Mouse (Mus musculus): ENCODE measurements around the gene Kazald1. TPM values are rescaled to one million over a fixed set of nuclear protein-coding genes. Genes with fewer than 3 reads are reported as not detected.

The Kazald1 gene
- polyA plus RNA-seq, 2 experiments from 2014 or later: 0.76 to 1.2 TPM

DNA sequence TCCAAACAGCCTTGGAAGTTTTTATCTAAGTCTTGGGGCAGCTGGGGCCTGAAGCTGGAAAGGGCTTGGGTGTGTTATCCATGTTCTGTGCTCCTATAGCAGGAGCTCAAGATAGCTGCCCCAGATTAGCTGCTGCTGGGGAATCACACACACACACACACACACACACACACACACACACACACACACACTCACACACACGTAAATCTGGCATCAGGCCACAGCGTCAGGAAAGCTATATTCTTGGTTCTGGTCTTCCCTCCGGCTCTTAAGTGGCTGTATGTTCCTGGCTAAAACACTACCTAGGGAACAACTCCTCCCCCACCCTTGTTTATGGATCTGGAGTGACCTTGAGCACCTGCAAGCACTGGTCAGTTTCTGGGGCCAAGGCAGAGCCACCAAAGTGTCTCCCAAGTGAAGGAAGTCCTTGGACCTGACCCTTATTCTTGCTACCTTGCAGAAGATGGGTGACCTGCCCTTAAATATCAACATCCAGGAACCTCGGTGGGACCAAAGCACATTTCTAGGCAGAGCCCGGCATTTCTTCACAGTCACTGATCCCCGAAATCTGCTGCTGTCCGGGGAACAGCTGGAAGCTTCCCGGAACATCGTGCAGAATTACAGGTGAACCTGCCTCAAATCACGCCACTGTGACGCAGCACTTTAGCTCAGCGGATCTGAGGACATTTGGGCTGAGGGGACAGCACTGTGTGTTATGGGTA is 26.2 kb upstream of the Kazald1 start:
- ATAC-seq: no peak

DNA sequence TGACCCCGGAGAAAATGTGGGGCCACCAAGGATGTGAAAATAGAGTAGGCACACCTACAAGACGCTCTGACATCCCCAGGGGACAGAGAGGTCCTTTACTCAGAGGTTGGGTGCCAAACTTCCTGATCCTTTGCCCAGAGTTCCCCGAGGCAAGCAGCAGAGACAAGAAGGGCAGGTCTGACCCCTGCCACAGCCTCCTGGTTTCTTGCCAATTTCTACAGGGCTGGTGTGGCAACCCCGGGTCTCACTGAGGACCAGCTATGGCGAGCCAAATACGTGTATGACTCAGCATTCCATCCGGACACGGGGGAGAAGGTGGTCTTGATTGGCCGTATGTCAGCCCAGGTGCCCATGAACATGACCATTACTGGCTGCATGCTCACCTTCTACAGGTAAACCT is 25.5 kb upstream of the Kazald1 start:
- no peak for ATAC-seq

DNA sequence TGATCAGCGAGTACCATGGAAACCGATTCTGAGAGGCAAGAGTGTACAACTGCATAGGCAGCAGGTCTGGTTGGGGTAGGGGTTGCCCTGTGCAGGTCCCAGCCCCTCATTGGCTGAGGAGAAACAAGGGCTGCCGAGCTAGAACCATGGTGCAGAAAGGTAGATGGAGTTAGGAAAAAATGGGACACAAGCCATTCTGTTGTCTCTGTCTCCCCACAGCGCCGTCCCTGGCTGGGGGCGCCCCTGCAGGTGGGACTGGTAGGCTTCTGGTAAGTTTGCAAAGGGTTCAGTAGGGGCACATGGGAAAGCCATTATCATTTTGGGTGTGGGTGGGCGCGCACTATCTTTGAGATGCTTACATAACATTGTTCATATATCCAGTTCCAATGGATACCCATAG is 21.6 kb upstream of the Kazald1 start:
- ATAC-seq: no peak

DNA sequence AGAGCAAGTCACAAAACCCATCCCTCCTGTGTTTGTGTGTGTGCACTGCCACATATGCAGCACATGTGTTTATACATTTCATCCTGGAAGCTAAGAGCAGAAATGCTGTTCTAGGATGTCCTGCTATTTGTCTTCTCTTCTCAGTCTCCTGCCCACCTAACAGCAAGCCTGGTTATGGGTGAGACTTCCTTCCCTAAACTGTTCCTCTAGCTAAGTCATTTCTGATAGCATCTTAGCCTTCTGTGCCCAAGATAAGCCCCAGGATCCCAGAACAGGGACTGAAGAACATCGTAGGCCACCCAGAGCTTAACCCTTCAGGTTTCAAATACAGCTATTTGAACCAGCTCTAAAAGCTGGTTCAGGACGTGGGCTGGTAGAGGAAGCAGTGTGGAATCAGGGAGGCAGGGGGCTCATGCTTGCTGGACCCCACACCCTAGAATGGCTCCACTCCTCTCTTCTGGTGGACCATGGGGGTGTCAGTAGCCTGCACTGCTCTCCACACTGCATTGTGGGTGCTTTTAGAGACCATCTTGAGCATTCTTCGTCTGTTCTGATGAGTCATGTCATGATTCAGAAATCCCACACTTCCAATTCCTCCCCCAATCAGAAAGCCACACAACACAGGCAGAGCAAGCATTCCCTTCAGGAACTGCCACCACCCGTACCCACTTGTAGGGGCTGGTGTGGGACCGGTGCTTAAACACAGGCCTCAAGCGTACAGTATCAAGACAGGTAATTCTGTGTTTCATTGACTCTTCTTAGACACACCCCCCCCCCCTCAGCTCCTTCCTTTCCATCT is 19.9 kb upstream of the Kazald1 start:
- no peak for ATAC-seq

DNA sequence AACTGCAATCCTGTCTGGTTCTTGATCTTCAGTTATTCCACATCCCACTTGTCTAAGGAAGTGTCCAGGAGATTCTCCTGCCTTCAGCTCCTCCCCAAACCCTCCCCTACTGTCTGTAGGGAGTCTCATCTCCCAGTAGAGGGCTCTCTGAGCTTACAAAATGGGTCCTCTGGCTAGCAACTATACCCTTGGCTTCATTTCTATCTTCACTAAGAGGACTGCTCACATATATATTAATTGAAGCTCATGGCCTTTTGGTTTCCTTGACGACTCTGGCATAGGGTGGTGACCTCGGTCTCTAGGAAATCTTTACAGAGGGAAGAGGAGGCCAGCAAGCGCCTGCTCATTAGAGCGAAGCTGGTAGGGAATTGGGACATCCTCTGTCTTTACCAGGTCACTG is 18.7 kb upstream of the Kazald1 start:
- peak; percentile 27 for ATAC-seq

DNA sequence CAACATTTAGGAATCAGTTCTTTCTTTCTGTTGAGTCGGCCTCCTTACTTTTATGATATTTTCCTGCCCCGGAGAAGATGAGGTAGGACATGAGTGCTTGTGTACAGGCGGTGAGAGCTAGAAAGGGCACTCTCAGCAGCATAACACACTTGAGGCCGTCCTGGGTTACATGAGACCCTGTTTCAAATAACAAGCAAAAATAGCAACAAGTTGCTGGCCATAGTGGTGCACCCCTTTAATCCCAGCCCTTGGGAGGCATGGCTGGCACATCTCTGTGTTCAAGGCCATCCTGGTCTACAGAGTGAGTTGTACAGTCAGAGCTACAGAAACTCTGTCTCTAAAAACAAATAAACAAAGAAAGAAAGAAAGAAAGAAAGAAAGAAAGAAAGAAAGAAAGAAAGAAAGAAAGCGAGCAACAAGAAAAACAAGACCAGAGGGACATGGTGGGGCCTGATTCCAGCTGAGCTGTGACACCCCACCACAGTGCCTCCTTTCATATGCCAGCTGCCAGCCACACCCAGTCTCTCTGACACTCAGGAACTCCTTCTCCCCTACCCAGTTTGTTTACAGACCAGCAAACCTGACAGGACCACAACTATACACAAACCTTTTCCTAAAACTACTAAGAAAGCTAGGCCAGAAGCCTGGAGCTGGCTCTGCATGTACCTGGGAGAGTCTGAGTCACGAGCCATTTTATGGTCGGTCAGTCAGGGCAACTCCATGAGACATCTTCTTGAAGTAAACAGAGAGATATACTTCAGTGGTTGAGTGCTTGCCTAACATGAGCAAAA is 17.9 kb upstream of the Kazald1 start:
- no peak for ATAC-seq

DNA sequence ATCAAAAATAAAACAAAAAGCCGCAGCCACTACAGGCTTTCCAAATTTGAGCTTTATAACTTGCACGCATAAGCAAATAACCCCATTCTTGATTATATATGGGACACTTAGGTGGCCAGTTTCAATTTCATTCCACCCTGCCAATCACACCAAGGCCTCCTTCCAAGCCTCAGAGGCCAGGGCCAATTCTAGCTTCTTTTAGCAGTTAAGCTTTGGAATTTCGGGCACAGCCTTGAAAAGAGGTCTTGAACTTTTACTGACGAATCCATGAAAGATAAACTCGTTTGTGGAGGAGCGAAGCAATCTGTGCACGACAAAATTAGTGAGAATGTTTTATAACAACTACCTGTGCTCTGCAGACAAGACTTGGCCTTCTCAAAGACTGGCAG is 17.3 kb upstream of the Kazald1 start:
- ATAC-seq: no peak

DNA sequence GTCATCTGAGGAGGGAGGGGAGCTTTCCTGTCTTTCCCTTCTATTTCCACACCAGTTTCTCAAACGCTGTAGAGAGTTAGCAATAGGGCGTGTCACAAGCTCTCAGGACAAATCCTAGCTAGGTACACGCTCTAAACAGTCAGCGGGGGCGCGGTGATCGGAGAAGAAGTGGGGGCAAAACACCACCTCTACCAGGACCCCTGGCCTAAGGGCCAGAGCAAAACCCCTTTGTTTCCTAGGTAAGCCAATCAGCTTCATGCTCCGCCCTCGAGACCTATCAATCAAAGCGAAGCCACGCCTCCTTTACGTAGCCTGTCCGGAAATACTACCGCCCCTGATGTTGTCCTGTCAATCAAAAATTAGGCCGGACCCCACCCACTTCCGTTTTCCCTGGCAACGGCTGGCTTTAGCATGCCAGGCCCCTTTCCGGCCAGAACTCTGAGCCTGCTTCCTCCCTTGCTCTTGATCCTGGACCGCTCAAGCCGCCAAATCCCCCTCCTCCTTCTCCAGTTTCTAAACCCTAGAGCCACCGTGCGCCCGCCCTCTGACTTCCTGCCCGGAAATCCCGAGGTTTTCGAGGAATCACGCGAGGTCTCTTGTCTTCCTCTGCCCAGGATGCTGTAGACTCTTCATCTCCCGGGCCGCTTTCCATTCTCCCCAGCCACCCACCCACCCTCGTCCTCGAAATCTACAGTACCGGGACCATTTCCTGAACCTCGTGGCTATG is 16.8 kb upstream of the Kazald1 start:
- peak; percentile 94 for ATAC-seq

DNA sequence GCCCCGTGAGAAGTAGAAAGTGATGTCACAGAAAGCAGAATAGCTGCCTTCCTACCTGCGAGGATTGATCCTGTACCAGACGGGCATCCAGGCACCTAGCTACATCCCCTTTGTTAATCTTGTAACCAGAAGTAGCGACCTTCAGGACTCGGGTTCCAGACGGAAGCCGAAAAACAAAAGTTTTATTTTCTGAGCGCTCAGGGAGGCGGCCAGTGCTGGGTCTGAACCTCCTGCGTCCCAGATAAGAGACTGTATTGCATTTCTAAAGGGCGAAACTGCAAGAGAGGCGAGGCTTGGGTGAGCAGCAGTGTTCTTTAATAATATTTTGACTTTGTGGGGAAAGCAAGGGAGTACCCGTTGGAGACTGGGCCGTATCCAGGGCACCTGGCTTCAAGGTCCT is 16.2 kb upstream of the Kazald1 start:
- no peak for ATAC-seq

DNA sequence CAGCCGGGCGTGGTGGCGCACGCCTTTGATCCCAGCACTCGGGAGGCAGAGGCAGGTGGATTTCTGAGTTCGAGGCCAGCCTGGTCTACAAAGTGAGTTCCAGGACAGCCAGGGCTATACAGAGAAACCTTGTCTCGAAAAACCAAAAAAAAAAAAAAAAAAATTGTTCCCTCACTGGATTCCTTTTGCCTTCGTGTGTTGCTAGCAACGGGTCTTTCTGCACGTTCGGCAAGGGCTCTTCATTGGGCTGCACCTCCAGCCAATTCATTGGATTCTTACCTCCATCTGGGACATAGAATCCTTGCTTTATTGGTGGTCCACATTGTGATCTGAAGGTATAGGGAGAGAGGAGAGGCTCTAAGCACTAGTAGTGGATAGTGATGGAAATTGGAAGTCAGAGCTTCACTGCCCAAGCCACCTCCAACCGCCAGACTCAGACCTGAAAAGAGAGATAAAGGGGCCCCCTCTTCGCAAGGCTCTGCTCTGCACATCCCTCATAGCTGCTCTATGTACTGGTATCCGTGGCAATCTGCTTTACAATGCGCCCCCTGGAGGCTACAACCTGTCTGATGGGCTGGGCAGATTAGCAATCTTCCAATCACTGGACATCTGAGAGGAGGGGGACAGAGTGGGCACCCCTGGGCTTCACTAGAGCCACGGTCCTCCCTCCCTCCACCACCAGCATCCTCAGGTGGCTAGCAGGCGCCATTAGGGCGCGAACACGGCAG is 11.3 kb upstream of the Kazald1 start:
- ATAC-seq: peak; percentile 75

DNA sequence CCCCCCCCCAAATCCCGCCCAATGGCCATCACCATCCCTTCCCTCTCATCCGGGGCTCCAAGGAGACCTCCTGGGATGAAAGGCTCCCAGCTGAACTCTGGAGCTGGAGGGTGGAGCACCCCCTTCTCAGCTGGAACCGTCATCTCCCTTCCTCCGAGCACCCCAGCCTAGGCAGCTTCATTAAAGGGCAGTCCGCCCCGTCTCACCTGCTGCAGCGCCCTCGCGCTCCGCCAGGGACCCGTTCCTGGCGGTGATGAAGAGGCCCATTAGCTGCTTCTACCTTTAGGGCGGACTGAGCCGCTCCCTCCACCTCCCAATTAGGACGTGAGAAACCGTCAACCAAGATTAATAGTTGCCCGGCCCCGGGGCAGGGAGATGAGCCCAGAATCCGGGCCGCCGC is 9.8 kb upstream of the Kazald1 start:
- ATAC-seq: no peak

DNA sequence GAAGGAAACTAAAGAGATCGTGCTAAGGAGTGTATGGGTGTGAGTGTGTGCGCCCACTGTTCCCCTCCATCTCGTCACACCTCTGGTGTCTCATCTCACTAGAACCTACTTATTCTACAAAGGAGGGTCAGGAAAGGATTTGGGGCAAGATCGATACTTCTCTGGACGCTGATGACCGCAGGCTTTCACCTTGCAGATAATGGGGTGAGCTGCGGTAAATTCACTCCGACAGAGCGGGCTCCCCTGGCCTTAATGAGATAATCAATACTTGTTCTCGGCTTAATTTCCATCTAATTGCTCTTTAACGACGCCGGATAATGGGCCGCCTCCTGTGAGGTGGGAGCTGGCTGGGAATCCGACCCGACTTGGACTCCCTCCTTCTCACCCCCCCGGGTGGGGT is 7.9 kb upstream of the Kazald1 start:
- no peak for ATAC-seq

DNA sequence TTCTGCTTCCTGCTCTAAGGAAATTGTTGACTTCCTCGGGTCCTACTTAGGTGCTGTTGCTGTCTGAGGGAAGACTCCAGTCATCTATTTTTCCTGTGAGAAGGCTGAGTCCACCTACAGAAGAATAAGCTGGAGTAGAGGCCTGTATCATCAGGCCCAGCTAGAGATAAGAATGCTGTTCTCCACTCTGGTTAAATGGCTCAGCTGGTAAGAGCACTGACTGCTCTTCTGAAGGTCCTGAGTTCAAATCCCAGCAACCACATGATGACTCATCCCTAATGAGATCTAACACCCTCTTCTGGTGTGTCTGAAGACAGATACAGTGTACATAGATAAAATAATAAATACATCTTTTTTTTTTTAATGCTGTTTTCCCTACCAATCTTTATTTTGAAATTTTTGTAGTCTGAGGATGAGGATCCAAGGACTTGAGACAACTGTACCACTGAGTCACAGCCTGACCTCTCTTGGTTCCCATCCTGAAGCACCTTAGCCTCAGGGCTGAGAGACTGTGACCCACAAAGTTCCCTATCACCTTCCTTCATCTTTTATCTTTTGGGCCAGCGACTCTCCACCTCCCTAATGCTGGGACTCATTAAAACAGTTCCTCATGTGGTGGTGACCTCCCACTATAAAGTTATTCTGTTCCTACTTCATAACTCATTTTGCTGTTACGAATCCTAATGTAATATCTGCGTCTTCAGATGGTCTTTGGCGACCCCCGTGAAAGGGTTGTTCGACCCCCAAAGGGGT is 7.1 kb upstream of the Kazald1 start:
- ATAC-seq: no peak

DNA sequence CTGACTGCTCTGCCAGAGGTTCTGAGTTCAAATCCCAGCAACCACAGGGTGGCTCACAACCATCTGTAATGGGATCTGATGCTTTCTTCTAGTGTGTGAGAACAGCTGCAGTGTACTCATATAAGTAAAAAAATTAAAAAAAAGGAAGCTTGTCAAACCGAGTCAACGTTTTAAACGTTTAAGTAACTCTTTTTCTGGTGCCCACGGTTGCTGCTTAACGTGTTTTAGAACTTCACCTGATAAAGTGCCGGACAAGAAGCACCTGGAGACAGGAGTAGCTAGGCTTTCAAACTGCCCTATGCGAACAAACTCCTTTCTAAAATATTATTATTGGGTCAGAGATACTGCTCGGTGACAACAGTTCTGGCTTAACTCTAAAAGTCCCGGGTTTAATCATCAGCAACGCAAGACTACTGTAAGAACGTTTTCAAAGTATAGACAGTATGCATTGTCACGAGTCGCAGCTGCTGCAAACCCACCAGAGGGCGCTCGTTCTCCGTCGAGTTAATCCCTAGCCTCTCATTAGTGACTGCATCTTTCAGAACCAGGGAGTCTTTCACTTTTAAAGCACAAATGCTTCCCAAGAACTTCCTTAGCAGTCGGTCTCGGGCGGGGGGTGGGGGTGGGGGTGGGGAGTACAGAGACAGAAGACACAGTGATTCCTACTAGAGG is 1.0 kb upstream of the Kazald1 start:
- ATAC-seq: peak; percentile 58

DNA sequence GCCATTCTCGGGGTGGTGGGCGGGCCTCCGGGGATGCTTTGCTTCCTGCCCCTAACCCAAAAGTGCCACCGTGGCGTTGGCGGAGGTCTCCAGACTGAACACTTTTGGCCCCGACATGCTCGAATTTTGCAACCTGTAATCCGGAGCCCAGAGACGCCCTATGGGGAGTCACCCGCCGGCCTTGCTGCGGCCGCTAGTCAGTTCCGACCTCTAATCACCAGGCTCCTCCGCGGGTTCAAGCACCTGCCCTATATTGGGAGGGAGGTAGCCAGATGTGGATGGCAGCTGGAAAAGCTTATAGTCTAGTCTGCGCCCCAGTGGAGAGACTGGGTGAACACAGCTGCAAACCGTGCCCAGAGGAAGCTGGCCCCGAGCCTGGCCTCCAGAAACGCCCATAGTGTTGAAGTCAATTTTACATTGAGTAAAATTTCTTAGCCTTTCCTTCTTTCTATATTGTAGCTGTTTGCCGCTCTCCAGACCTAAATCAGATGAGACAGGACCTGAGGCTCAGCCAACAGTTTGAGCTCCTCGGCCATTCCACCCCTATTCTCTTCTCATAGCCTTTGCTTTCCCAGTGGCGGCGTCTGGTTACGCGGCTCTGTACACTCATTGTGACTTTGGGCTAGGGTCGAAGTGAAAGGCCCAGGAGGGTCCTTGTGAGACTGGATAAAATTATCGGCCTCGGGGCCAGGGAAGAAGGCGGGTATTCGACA is 438 bp downstream of the Kazald1 start:
- ATAC-seq: peak; percentile 30

DNA sequence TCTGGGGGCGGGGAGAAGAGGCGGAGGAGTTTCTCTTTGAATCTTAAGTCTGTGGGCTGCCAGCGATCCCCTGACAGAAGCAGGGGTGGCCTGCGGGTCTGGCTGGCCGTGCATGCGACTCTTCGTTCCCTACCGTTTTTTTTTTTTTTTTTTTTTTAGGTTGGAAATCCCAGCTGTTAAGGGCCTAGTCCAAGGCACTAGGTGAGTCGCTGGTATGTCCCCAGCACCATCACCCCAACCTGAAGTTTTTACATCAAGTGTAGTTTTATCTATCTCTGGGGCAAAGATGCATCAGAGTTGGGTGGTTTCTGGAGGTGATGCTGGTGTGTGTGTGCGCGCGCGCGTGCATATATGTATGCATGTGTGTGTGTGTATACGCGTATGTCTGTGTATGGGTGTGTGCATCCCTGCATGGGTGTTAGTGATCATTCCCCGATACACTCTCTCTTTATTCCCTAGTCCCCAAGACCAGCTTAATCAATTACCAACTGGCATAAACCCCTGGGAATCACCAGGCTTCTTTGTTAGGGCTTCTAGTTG is 1.1 kb downstream of the Kazald1 start:
- ATAC-seq: no peak

DNA sequence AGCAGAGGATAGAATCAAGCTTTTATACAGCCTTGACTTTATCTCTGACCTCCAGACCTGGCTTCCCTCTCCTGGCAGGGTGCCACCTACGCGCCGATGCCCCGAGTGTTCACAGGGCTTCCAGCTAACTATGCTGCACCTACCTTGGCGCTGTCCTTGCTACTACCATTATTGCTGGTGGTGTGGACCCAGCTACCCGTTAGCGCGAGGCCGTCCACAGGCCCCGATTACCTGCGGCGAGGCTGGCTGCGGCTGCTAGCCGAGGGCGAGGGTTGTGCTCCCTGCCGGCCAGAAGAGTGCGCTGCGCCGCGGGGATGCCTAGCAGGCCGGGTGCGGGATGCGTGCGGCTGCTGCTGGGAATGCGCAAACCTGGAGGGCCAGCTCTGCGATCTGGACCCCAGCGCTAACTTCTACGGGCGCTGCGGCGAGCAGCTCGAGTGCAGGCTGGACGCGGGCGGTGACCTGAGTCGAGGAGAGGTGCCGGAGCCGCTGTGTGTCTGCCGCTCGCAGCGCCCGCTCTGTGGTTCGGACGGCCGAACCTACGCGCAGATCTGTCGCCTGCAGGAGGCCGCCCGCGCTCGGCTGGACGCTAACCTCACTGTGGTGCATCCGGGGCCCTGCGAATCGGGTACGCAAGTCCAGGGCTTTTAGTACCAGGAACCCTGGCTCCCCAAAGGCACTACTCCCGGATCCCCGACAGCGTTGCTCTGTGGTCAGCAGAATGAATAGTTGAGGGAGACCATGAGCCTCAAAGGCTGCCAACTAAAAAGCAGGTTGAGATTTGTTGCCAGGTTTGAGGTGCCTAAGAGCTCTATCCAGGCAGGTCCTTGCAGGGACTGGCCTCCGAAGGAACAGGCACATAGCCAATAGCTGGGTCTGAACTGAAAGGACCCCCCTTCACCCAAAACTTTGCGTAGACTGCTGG is 1.8 kb downstream of the Kazald1 start:
- ATAC-seq: no peak

Data from CD4-positive, CD25-positive, alpha-beta regulatory T cell, adult 4 months (primary cell).